Mouse (Mus musculus) bone marrow macrophage, adult 2 months (primary cell): ENCODE data around the gene Mtpn. TPM values are rescaled to one million over a fixed set of nuclear protein-coding genes. Genes with fewer than 3 reads are reported as not detected.

Experiments used
- H3K27ac ChIP-seq: 2 replicates; pipeline ENCODE4 v1.5.1; 2012; ENCODE audit warnings: low read depth, low read length; ENCODE audit not compliant: insufficient read depth
- H3K4me1 ChIP-seq: 2 replicates; pipeline ENCODE4 v1.6.1; 2012; ENCODE audit warnings: low read length; ENCODE audit not compliant: control insufficient read depth, insufficient read depth
- H3K4me3 ChIP-seq: 2 replicates; pipeline ENCODE4 v1.5.1; 2012; ENCODE audit warnings: mild to moderate bottlenecking, low read length, moderate library complexity; ENCODE audit not compliant: insufficient read depth
- CTCF ChIP-seq: IDR thresholded peaks from 2 replicates; pipeline ENCODE4 v1.5.1; 2012; ENCODE audit warnings: low read depth, mild to moderate bottlenecking, low read length, moderate library complexity
- POLR2A ChIP-seq: IDR thresholded peaks from 2 replicates; pipeline ENCODE4 v1.6.1; 2012; ENCODE audit warnings: mild to moderate bottlenecking, low read depth, low read length, borderline replicate concordance
- polyA plus RNA-seq: library from polyadenylated mRNA; stranded (reverse); fragments of >200 nt; gene quantifications from 2 replicates; pipeline ENCODE4 v1.2.4, GENCODE M21; 2012; ENCODE audit not compliant: missing spikeins, insufficient read depth, insufficient read length

Gene Mtpn
- 195 and 199 TPM in 2 replicates for polyA plus RNA-seq

DNA sequence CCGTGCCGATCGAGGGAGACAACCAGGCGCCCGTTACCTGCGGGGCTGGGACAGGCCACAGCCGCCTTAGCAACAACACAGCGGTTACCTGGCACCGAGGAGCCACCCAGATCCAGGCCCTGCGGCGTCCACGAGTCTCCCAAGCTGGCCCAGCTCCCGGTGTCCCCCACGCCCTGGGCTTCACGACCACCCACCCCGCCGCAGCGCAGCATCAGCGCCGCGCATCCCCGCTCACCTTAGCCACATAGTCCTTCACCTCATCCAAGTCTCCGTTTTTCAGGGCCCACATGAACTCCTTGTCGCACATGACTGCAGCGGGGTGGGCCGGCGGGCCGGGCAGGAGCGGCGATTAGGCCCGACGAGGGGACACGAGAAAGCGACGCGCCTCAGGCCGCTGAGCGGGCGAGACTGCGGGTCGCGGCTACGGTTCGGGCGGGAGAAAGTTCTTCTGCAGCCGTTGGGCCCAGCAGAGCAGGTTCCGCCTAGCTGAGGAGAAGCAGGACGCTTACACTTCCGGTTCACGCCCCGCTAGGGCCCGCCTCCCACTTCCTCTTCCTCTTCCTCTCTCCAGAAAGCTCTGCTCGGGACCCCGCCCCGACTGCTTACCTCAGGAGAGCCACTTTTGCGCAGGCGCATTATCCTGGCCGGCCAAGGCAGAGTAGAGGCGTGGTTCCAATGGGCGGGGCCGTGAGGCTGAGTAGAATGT, at the start of gene Mtpn:
Mtpn (minus strand) TSS at position 585 of the 706 bp plus-strand sequence.
- Histone ChIP-seq H3K27ac (peak within 1 kb of the TSS; percentile 83), H3K4me3 (peak within 1 kb of the TSS; percentile 97), H3K4me1 (peaks cover 35% of the 10 kb centered on the region)
- no peak for TF ChIP-seq POLR2A
- TF ChIP-seq CTCF: no peak

DNA sequence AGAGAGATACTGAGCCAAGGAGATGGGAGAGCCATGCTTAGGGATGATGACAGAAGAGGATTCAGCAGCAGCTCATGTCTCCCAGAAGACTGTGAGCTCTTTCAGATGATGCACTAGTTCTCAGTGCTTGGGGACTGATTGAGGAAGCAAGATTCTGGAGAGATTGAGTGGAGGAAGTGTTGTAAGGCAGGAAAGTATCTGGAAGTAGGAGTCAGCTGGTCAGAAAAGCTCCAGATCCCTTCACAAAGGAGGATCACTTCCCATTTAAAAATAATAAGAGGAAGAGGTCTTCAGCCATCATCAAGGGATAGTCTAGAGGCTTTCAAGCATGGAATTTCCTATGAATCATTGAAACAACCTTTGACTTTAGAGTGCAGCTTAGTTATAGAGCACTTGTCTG, 29.0 kb upstream of the Mtpn start:
- no peak overlapping the region for H3K4me3 ChIP-seq
- H3K4me1 ChIP-seq: peaks cover 5% of the 10 kb centered on the region; the same call in 1 of the 2 replicates
- peak overlapping the region; percentile 13; the same call in 1 of the 2 replicates for H3K27ac ChIP-seq
- TF ChIP-seq POLR2A: no peak
- TF ChIP-seq CTCF: no peak

DNA sequence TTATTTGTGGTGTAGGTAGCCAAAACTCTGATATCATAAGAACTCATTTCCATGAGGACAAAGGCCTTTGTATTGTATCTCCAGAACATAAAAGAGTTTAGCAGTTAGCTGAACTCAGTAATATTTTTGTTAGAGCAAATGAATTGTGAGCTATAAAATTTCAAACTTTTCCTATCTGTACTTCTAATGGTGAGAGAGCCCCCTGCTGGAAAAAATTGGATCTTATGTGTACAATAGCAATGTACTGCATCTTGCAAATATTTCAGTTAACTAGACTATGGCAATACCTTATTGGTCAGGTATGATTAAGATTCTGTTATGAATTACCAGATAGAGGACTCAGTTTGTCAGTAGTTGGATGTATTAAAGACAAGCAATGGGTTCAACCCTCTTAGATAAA, 28.1 kb upstream of the Mtpn start:
- Histone ChIP-seq H3K27ac (no peak overlapping the region), H3K4me1 (peaks cover 5% of the 10 kb centered on the region; the same call in 1 of the 2 replicates), H3K4me3 (no peak overlapping the region)
- TF ChIP-seq POLR2A (no peak), CTCF (no peak)

DNA sequence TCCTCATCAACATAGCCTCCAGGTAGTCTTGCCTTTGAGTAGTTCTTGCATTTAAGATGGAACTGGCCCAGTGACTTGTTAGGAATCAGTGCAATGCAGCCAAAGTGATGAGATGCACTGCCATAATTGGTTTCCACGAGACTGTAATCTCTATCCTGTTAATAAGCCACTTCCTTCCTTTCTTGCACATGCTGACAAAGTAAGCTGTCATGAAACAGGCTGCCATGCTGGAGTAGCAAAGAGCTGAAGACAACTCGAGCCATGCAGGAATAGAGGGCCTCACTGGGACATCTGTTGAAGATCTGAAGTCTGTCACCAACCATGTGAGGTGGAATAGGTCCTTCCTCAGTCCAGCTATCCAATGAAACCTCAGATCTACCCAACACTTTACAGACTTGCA, 20.3 kb upstream of the Mtpn start:
- H3K27ac ChIP-seq: no peak overlapping the region
- TF ChIP-seq POLR2A: no peak
- TF ChIP-seq CTCF: no peak

DNA sequence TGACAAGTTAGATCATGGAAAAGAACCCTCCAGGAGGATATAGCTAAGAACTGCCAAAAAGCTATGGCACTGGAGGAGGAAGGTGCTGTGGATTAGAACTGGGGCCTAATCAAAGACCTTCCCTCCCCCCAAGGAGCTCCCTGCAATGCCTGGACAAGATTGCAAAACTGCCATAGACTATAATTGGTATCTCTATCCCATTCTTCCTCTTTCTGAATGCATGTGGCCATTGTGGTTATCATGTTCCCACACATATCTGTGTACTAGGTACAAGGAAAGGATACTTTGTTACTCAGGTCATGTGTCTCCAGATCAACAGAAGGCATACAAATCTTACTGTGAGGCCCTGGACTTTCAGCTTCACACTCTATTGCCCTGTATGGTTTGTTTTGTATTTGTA, 4.7 kb upstream of the Mtpn start:
- peaks cover 24% of the 10 kb centered on the region for H3K4me1 ChIP-seq
- H3K27ac ChIP-seq: 0 out of 2 replicates have a peak overlapping the region, but pooled peaks have one; percentile 16
- no peak overlapping the region for H3K4me3 ChIP-seq
- no peak for TF ChIP-seq CTCF
- no peak for TF ChIP-seq POLR2A

More for the DNA sequence above, 20.3 kb upstream of the Mtpn start:
- peaks cover 2% of the 10 kb centered on the region; the same call in 1 of the 2 replicates for H3K4me1 ChIP-seq
- no peak overlapping the region for H3K4me3 ChIP-seq

DNA sequence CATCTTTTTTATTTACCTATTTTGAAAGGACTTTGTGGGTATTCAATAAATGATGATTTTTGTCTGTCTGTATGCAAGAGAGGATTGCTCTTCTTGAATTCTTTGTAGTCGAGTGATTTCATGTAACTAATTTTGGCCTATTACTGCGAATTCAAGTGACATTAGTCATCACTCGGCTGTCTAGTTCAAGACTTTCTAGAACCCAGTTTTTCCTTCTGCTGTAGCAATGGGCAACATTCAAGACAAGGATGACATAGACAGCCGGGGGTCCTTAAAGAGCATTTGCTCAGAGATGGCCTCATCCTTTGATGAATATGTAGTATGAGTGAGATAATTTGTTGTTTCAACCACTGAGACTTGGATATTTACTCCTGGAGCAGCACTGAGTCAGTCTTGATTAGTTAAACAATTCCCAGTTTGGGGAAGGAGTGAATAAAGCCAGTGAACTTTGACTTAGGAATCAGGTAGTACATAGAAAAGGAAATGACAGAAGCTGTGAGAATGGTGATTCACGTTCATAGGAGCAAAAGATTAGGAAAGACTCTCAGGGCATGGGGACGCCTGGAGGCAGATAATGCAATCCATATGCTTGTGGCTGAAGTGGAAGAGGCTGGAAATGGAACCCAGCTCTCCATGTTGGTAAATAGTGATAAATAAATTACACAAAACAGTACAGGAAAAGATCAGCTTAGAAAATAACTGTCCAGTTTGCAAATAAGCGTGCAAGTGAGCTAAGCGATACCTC, 3.1 kb upstream of the Mtpn start:
- Histone ChIP-seq H3K27ac (peak overlapping the region; percentile 75), H3K4me3 (no peak overlapping the region), H3K4me1 (peaks cover 24% of the 10 kb centered on the region)
- TF ChIP-seq POLR2A: no peak
- no peak for TF ChIP-seq CTCF

DNA sequence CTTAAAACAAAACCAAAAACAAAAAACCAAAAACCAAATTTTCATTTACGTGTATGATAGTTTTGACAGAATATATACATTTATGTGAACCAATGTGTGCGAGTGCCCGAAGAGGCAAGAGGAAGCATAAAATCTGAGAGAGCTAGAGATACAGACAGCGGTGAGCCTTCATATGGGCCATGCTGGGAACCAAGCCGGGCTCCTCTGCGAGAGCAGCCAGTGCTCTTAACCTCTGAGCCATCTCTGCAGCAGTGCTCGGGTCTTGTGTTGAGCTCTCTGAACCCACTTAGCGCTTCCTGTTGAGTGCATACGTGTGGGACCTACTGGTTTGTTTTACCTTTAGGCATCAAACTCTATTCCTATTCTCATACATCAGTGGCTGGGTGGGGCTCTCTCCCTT, 689 bp upstream of the Mtpn start:
- peaks cover 34% of the 10 kb centered on the region for H3K4me1 ChIP-seq
- no peak for TF ChIP-seq CTCF
- no peak for TF ChIP-seq POLR2A
- no peak overlapping the region for H3K27ac ChIP-seq
- no peak overlapping the region for H3K4me3 ChIP-seq

DNA sequence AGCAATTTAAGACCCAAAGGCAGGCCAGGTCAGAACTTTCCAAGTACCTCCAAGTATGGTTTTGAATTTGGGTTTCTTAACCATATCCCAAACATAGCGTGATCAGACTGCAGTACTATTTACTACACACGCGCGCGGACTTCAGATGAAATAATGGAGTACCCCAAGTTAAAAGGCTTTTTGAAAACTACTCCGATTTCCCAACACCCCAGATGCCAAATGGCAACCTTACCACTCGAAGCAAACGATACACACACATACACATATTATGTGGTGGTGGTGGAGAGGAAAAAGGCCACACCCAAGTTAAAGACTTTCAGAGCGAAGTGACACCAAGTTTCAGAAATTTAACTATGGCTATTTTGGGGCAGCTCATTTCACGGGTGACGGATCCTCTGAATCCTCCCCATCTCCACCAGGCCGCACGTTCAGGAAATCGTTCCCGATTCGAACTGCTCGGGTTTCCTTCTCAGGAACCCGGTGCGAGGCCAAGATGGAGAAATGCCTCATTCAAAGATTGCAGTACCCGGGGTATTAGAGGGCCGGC, 858 bp downstream of the Mtpn start:
- no peak; the same call in 1 of the 2 replicates for TF ChIP-seq CTCF
- no peak for TF ChIP-seq POLR2A
- Histone ChIP-seq H3K4me3 (peak overlapping the region; percentile 97), H3K27ac (peak overlapping the region; percentile 83), H3K4me1 (peaks cover 32% of the 10 kb centered on the region)

DNA sequence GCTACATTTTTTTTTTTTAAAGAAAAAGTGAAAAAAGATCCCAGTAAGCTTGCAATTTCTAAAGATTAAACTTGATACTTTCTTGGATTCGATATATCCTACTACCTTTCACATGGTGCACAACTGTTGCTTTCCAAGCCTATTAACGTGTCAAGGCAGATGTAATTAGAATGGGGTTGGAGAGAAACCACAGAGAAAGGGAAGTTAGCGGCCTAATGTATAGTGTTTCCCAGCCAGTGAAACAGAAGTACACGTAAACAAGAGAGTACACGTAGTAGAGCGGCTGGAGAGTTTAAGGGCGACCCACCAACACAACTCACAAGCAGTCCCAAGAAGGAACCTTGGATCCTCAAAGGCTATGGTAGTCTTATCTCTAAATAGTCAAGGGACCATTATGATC, 3.7 kb downstream of the Mtpn start:
- Histone ChIP-seq H3K27ac (no peak overlapping the region), H3K4me3 (no peak overlapping the region), H3K4me1 (peaks cover 21% of the 10 kb centered on the region)
- TF ChIP-seq CTCF (no peak), POLR2A (no peak)

DNA sequence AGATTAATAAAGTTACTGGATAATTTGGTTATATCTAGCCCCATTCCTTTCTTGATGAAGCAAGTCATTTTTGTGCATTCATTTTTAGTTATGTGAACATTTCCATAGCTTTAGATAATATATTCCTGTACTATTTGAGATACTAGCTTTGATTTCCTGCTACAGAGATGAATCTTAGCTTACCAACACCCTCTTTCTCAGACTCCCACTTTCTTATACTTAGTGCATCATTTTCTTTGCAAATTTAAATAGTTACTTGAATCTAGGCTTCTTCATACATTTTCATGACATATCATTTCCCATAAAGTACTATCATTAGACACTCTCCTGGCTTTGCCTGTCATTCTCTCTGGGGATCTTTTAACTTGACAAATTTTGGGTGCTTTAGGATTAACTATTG, 26.3 kb downstream of the Mtpn start:
- TF ChIP-seq POLR2A (no peak), CTCF (no peak)
- H3K4me1 ChIP-seq: no peaks in the 10 kb centered on the region
- no peak overlapping the region for H3K4me3 ChIP-seq
- no peak overlapping the region for H3K27ac ChIP-seq
